Mouse (Mus musculus): ENCODE results near the gene Phb2. TPM values are rescaled to one million over a fixed set of nuclear protein-coding genes. Genes with fewer than 3 reads are reported as not detected.
"Not testable (repeated sequence)": the region's sequence is repeated elsewhere in the genome, so short reads cannot be mapped to it uniquely, and the experiment has no call there.

Phb2 gene
- 111 and 120 TPM in 2 replicates for polyA plus RNA-seq (2012; rRNA removed)

GRCm38 (mm10) chr6:124711824-124712782, at the start of gene Phb2, which contains the start of gene Emg1:
TSS of gene Phb2 (plus strand) at chr6:124712336.
TSS of gene Emg1 (minus strand) at chr6:124712178.
- peak; percentile 93 for DNase-seq (ENCODE audit: low spot score)

GRCm38 (mm10) chr6:124662477-124663423, 49.4 kb upstream of the Phb2 start, which contains the start of gene Lpcat3:
TSS of gene Lpcat3 (plus strand) at chr6:124663027.
- DNase-seq (ENCODE audit: low spot score) = peak; percentile 99

- DNase-seq (ENCODE audit: low spot score) = no peak
These were observed 48.7 kb upstream of the Phb2 start for GRCm38 (mm10) chr6:124663424-124663795.

- no peak for DNase-seq (ENCODE audit: low spot score)
These were observed 47.9 kb upstream of the Phb2 start for GRCm38 (mm10) chr6:124664256-124664655.

GRCm38 (mm10) chr6:124665011-124665410, 47.1 kb upstream of the Phb2 start:
- no peak for DNase-seq (ENCODE audit: low spot score)

- no peak for DNase-seq (ENCODE audit: low spot score)
These were observed 42.8 kb upstream of the Phb2 start for GRCm38 (mm10) chr6:124669234-124669859.

- DNase-seq (ENCODE audit: low spot score) = no peak
These were observed 41.7 kb upstream of the Phb2 start for GRCm38 (mm10) chr6:124670281-124670900.

- no peak for DNase-seq (ENCODE audit: low spot score)
These were observed 40.0 kb upstream of the Phb2 start for GRCm38 (mm10) chr6:124672100-124672499.

- DNase-seq (ENCODE audit: low spot score) = no peak
These were observed 38.5 kb upstream of the Phb2 start for GRCm38 (mm10) chr6:124673619-124674018.

GRCm38 (mm10) chr6:124674591-124674990, 37.5 kb upstream of the Phb2 start:
- no peak for DNase-seq (ENCODE audit: low spot score)

GRCm38 (mm10) chr6:124676171-124676570, 36.0 kb upstream of the Phb2 start:
- DNase-seq (ENCODE audit: low spot score) = no peak

GRCm38 (mm10) chr6:124678769-124679168, 33.4 kb upstream of the Phb2 start:
- no peak for DNase-seq (ENCODE audit: low spot score)

GRCm38 (mm10) chr6:124679486-124679885, 32.6 kb upstream of the Phb2 start:
- no peak for DNase-seq (ENCODE audit: low spot score)

GRCm38 (mm10) chr6:124682291-124682690, 29.8 kb upstream of the Phb2 start:
- DNase-seq (ENCODE audit: low spot score) = not testable (repeated sequence)

- peak; percentile 37 for DNase-seq (ENCODE audit: low spot score)
These were observed 28.3 kb upstream of the Phb2 start for GRCm38 (mm10) chr6:124683591-124684417.

GRCm38 (mm10) chr6:124685606-124686386, 26.3 kb upstream of the Phb2 start:
- no peak for DNase-seq (ENCODE audit: low spot score)

GRCm38 (mm10) chr6:124686644-124687043, 25.5 kb upstream of the Phb2 start:
- DNase-seq (ENCODE audit: low spot score) = not testable (repeated sequence)

- DNase-seq (ENCODE audit: low spot score) = no peak
These were observed 23.9 kb upstream of the Phb2 start for GRCm38 (mm10) chr6:124688151-124688758.

- no peak for DNase-seq (ENCODE audit: low spot score)
These were observed 23.1 kb upstream of the Phb2 start for GRCm38 (mm10) chr6:124689011-124689410.

All from urinary bladder, adult 2 months (tissue).